Mouse (Mus musculus): Measurements from ENCODE around the gene Tuba1b. TPM values are rescaled to one million over a fixed set of nuclear protein-coding genes. Genes with fewer than 3 reads are reported as not detected.

Gene Tuba1b
- polyA plus RNA-seq, 1 experiment from 2014 or later, result 2,301 TPM

- H3K4me3 ChIP-seq, result peak overlapping the region; percentile 5; the same call in 1 of the 2 replicates
These were observed 35.2 kb upstream of the Tuba1b start for GRCm38 (mm10) chr15:98969372-98970101.

GRCm38 (mm10) chr15:98968701-98969371 is 34.5 kb upstream of the Tuba1b start:
- WGBS, result 15% methylated on average over 12 of the region's 12 CpGs
- Histone ChIP-seq H3K4me3 (0 out of 2 replicates have a peak overlapping the region, but pooled peaks have one; percentile 6), H3K27ac (peak overlapping the region; percentile 86), H3K4me1 (peaks cover 27% of the 10 kb centered on the region), H3K9me3 (replicated peaks) (no peaks in the 10 kb centered on the region), H3K36me3 (no peaks in the 10 kb centered on the region), H3K27me3 (ENCODE audit: low read depth, poor library complexity, severe bottlenecking) (no peaks in the 10 kb centered on the region)
- DNase-seq (ENCODE audit: low spot score), result peak; percentile 76

More at GRCm38 (mm10) chr15:98969372-98970101, 35.2 kb upstream of the Tuba1b start:
- peaks cover 27% of the 10 kb centered on the region for H3K4me1 ChIP-seq
- H3K36me3 ChIP-seq, result no peaks in the 10 kb centered on the region
- no peaks in the 10 kb centered on the region for H3K27me3 ChIP-seq (ENCODE audit: low read depth, poor library complexity, severe bottlenecking)
- no peaks in the 10 kb centered on the region for H3K9me3 ChIP-seq (replicated peaks)
- no peak for DNase-seq (ENCODE audit: low spot score)
- 25% methylated on average over 16 of the region's 16 CpGs for WGBS
- H3K27ac ChIP-seq, result peak overlapping the region; percentile 86

GRCm38 (mm10) chr15:98959531-98959930 is 25.2 kb upstream of the Tuba1b start:
- DNase-seq (ENCODE audit: low spot score), result no peak
- H3K36me3 ChIP-seq, result no peaks in the 10 kb centered on the region
- WGBS, result 81% methylated on average over 3 of the region's 3 CpGs
- H3K27me3 ChIP-seq (ENCODE audit: low read depth, poor library complexity, severe bottlenecking), result no peaks in the 10 kb centered on the region
- H3K27ac ChIP-seq, result no peak overlapping the region
- H3K4me1 ChIP-seq, result peaks cover 8% of the 10 kb centered on the region
- no peaks in the 10 kb centered on the region for H3K9me3 ChIP-seq (replicated peaks)
- H3K4me3 ChIP-seq, result no peak overlapping the region

- Histone ChIP-seq H3K27me3 (ENCODE audit: low read depth, poor library complexity, severe bottlenecking) (no peaks in the 10 kb centered on the region), H3K4me3 (no peak overlapping the region), H3K9me3 (replicated peaks) (no peaks in the 10 kb centered on the region), H3K4me1 (peaks cover 13% of the 10 kb centered on the region), H3K27ac (no peak overlapping the region), H3K36me3 (no peaks in the 10 kb centered on the region)
- WGBS, result 94% methylated on average over 4 of the region's 4 CpGs
- no peak for DNase-seq (ENCODE audit: low spot score)
These were observed 24.6 kb upstream of the Tuba1b start for GRCm38 (mm10) chr15:98958901-98959420.

- 90% methylated on average over 5 of the region's 5 CpGs for WGBS
- Histone ChIP-seq H3K4me1 (peaks cover 23% of the 10 kb centered on the region), H3K4me3 (no peak overlapping the region), H3K36me3 (no peaks in the 10 kb centered on the region), H3K27me3 (ENCODE audit: low read depth, poor library complexity, severe bottlenecking) (no peaks in the 10 kb centered on the region), H3K27ac (no peak overlapping the region), H3K9me3 (replicated peaks) (no peaks in the 10 kb centered on the region)
- DNase-seq (ENCODE audit: low spot score), result no peak
These were observed 23.1 kb upstream of the Tuba1b start for GRCm38 (mm10) chr15:98957475-98957874.

- Histone ChIP-seq H3K27ac (no peak overlapping the region), H3K4me1 (peaks cover 30% of the 10 kb centered on the region), H3K4me3 (no peak overlapping the region), H3K9me3 (replicated peaks) (no peaks in the 10 kb centered on the region), H3K27me3 (ENCODE audit: low read depth, poor library complexity, severe bottlenecking) (no peaks in the 10 kb centered on the region), H3K36me3 (peaks cover 8% of the 10 kb centered on the region)
- WGBS, result 94% methylated on average over 4 of the region's 4 CpGs
- no peak for DNase-seq (ENCODE audit: low spot score)
These were observed 21.6 kb upstream of the Tuba1b start for GRCm38 (mm10) chr15:98956000-98956399.

- Histone ChIP-seq H3K36me3 (peaks cover 13% of the 10 kb centered on the region), H3K27ac (peak overlapping the region; percentile 96), H3K4me1 (peaks cover 30% of the 10 kb centered on the region), H3K9me3 (replicated peaks) (no peaks in the 10 kb centered on the region), H3K4me3 (peak overlapping the region; percentile 36), H3K27me3 (ENCODE audit: low read depth, poor library complexity, severe bottlenecking) (no peaks in the 10 kb centered on the region)
- no peak for DNase-seq (ENCODE audit: low spot score)
- WGBS, result 81% methylated on average over 4 of the region's 4 CpGs
These were observed 21.0 kb upstream of the Tuba1b start for GRCm38 (mm10) chr15:98955324-98955723.

- peaks cover 30% of the 10 kb centered on the region for H3K4me1 ChIP-seq
- peak overlapping the region; percentile 96 for H3K27ac ChIP-seq
- H3K36me3 ChIP-seq, result peaks cover 15% of the 10 kb centered on the region
- DNase-seq (ENCODE audit: low spot score), result no peak
- H3K4me3 ChIP-seq, result peak overlapping the region; percentile 79
- H3K27me3 ChIP-seq (ENCODE audit: low read depth, poor library complexity, severe bottlenecking), result no peaks in the 10 kb centered on the region
- 26% methylated on average over 14 of the region's 14 CpGs for WGBS
- no peaks in the 10 kb centered on the region for H3K9me3 ChIP-seq (replicated peaks)
These were observed 20.3 kb upstream of the Tuba1b start for GRCm38 (mm10) chr15:98954425-98955253.

- 7% methylated on average over 28 of the region's 28 CpGs for WGBS
- DNase-seq (ENCODE audit: low spot score), result peak; percentile 97
- Histone ChIP-seq H3K4me1 (peaks cover 30% of the 10 kb centered on the region), H3K36me3 (peaks cover 20% of the 10 kb centered on the region), H3K4me3 (peak within 1 kb of the TSS; percentile 79), H3K27me3 (ENCODE audit: low read depth, poor library complexity, severe bottlenecking) (no peaks in the 10 kb centered on the region), H3K9me3 (replicated peaks) (no peaks in the 10 kb centered on the region), H3K27ac (peak within 1 kb of the TSS; percentile 96)
These were observed 19.3 kb upstream of the Tuba1b start, which contains the start of the genes Gm49450 and Tuba1a for GRCm38 (mm10) chr15:98953401-98954356. TSS of gene Gm49450 (minus strand) at chr15:98953551. TSS of gene Tuba1a (minus strand) at chr15:98953703.

GRCm38 (mm10) chr15:98952751-98953400 is 18.5 kb upstream of the Tuba1b start:
- DNase-seq (ENCODE audit: low spot score), result peak; percentile 89
- H3K36me3 ChIP-seq, result peaks cover 20% of the 10 kb centered on the region
- peak overlapping the region; percentile 96 for H3K27ac ChIP-seq
- H3K4me1 ChIP-seq, result peaks cover 30% of the 10 kb centered on the region
- under 1% methylated on average over 41 of the region's 41 CpGs for WGBS
- no peaks in the 10 kb centered on the region for H3K27me3 ChIP-seq (ENCODE audit: low read depth, poor library complexity, severe bottlenecking)
- peak overlapping the region; percentile 79 for H3K4me3 ChIP-seq
- H3K9me3 ChIP-seq (replicated peaks), result no peaks in the 10 kb centered on the region

GRCm38 (mm10) chr15:98952063-98952455 is 17.7 kb upstream of the Tuba1b start:
- peaks cover 20% of the 10 kb centered on the region for H3K36me3 ChIP-seq
- 66% methylated on average over 5 of the region's 5 CpGs for WGBS
- peak overlapping the region; percentile 96 for H3K27ac ChIP-seq
- no peak for DNase-seq (ENCODE audit: low spot score)
- peak overlapping the region; percentile 79 for H3K4me3 ChIP-seq
- peaks cover 30% of the 10 kb centered on the region for H3K4me1 ChIP-seq
- H3K9me3 ChIP-seq (replicated peaks), result no peaks in the 10 kb centered on the region
- no peaks in the 10 kb centered on the region for H3K27me3 ChIP-seq (ENCODE audit: low read depth, poor library complexity, severe bottlenecking)

All from limb, embryonic 10.5 days (tissue).